Mouse (Mus musculus): ENCODE measurements around the gene Exoc3l2. TPM values are rescaled to one million over a fixed set of nuclear protein-coding genes. Genes with fewer than 3 reads are reported as not detected.
A peak's percentile ranks its signal among the peaks of the same experiment; 100 is the strongest.
"Not testable (repeated sequence)": the region's sequence is repeated elsewhere in the genome, so short reads cannot be mapped to it uniquely, and the experiment has no call there.

The Exoc3l2 gene
- polyA plus RNA-seq, 1 experiment, result not detected

- TF ChIP-seq CEBPB (IDR thresholded peaks at IDR 0.05; ENCODE audit: insufficient read depth, poor library complexity, severe bottlenecking) (no peak), POLR2A (IDR thresholded peaks at IDR 0.05; ENCODE audit: insufficient read length, low read depth) (peak; percentile 77), E2F4 (IDR thresholded peaks at IDR 0.05; ENCODE audit: insufficient read depth) (peak; percentile 70), POLR2AphosphoS2 (IDR thresholded peaks at IDR 0.05; ENCODE audit: insufficient read length, low read depth) (peak; percentile 79), USF1 (IDR thresholded peaks at IDR 0.05; ENCODE audit: low read depth) (peak; percentile 87)
- Histone ChIP-seq H3K79me2 (ENCODE audit: control insufficient read depth, insufficient read depth) (peaks cover 6% of the 10 kb centered on the region), H3K36me3 (ENCODE audit: control insufficient read depth, insufficient read depth) (no peaks in the 10 kb centered on the region), H3K4me2 (ENCODE audit: low read depth) (peak within 1 kb of the TSS; percentile 84), H3K27me3 (ENCODE audit: control insufficient read depth, insufficient read depth, insufficient read length) (no peaks in the 10 kb centered on the region), H3ac (ENCODE audit: control insufficient read depth, insufficient read length) (peak within 1 kb of the TSS; percentile 41), H3K4me3 (peak within 1 kb of the TSS; percentile 81)
These were observed 45.2 kb downstream of the Exoc3l2 start, which contains the start of the genes Bloc1s3 and Trappc6a for GRCm38 (mm10) chr7:19508150-19508923. Bloc1s3 (minus strand) TSS chr7:19508367. Trappc6a (plus strand) TSS chr7:19508395.

GRCm38 (mm10) chr7:19508924-19509568 is 45.9 kb downstream of the Exoc3l2 start:
- H3K36me3 ChIP-seq (ENCODE audit: control insufficient read depth, insufficient read depth), result no peaks in the 10 kb centered on the region
- no peak for TF ChIP-seq MYOD1 (IDR thresholded peaks at IDR 0.05; ENCODE audit: control insufficient read depth in 1 of 3, insufficient read length in 2 of 3, low read depth in 2 of 3)
- TF ChIP-seq TCF3 (IDR thresholded peaks at IDR 0.05; ENCODE audit: insufficient read length, low read depth), result no peak
- no peak for TF ChIP-seq REST (IDR thresholded peaks at IDR 0.05; ENCODE audit: insufficient read depth, insufficient read length)

GRCm38 (mm10) chr7:19509786-19510185 is 46.7 kb downstream of the Exoc3l2 start:
- H3K36me3 ChIP-seq (ENCODE audit: control insufficient read depth, insufficient read depth), result no peaks in the 10 kb centered on the region
- H3K4me3 ChIP-seq, result peak overlapping the region; percentile 81
- peaks cover 6% of the 10 kb centered on the region for H3K79me2 ChIP-seq (ENCODE audit: control insufficient read depth, insufficient read depth)
- peak overlapping the region; percentile 67 for H3K4me2 ChIP-seq (ENCODE audit: low read depth)
- no peak overlapping the region for H3ac ChIP-seq (ENCODE audit: control insufficient read depth, insufficient read length)
- no peaks in the 10 kb centered on the region for H3K27me3 ChIP-seq (ENCODE audit: control insufficient read depth, insufficient read depth, insufficient read length)
- no peak for TF ChIP-seq REST (IDR thresholded peaks at IDR 0.05; ENCODE audit: insufficient read depth, insufficient read length)
- TF ChIP-seq POLR2AphosphoS2 (IDR thresholded peaks at IDR 0.05; ENCODE audit: insufficient read length, low read depth), result no peak
- no peak for TF ChIP-seq CEBPB (IDR thresholded peaks at IDR 0.05; ENCODE audit: insufficient read depth, poor library complexity, severe bottlenecking)
- TF ChIP-seq USF1 (IDR thresholded peaks at IDR 0.05; ENCODE audit: low read depth), result no peak
- no peak for TF ChIP-seq MAX (IDR thresholded peaks at IDR 0.05; ENCODE audit: low read depth)
- TF ChIP-seq MYOD1 (IDR thresholded peaks at IDR 0.05; ENCODE audit: control insufficient read depth in 1 of 3, insufficient read length in 2 of 3, low read depth in 2 of 3), result no peak
- no peak for TF ChIP-seq TCF12 (IDR thresholded peaks at IDR 0.05; ENCODE audit: insufficient read depth, poor library complexity, severe bottlenecking)
- no peak for TF ChIP-seq TCF3 (IDR thresholded peaks at IDR 0.05; ENCODE audit: insufficient read length, low read depth)
- TF ChIP-seq E2F4 (IDR thresholded peaks at IDR 0.05; ENCODE audit: insufficient read depth), result no peak
- no peak for TF ChIP-seq POLR2A (IDR thresholded peaks at IDR 0.05; ENCODE audit: insufficient read length, low read depth)
- TF ChIP-seq SRF (IDR thresholded peaks at IDR 0.05; ENCODE audit: control insufficient read depth, insufficient read length, low read depth), result no peak
- TF ChIP-seq MYOG (IDR thresholded peaks at IDR 0.05; ENCODE audit: control insufficient read depth in 1 of 3, insufficient read depth in 1 of 3, insufficient read length in 2 of 3, low read depth in 2 of 3), result no peak

More at GRCm38 (mm10) chr7:19508924-19509568, 45.9 kb downstream of the Exoc3l2 start:
- no peaks in the 10 kb centered on the region for H3K27me3 ChIP-seq (ENCODE audit: control insufficient read depth, insufficient read depth, insufficient read length)
- H3ac ChIP-seq (ENCODE audit: control insufficient read depth, insufficient read length), result peak overlapping the region; percentile 31
- peak overlapping the region; percentile 81 for H3K4me3 ChIP-seq
- peaks cover 6% of the 10 kb centered on the region for H3K79me2 ChIP-seq (ENCODE audit: control insufficient read depth, insufficient read depth)
- peak overlapping the region; percentile 67 for H3K4me2 ChIP-seq (ENCODE audit: low read depth)

GRCm38 (mm10) chr7:19511934-19512333 is 48.8 kb downstream of the Exoc3l2 start:
- not testable (repeated sequence) for H3K36me3 ChIP-seq (ENCODE audit: control insufficient read depth, insufficient read depth); H3K4me2 ChIP-seq (ENCODE audit: low read depth); H3ac ChIP-seq (ENCODE audit: control insufficient read depth, insufficient read length); H3K79me2 ChIP-seq (ENCODE audit: control insufficient read depth, insufficient read depth); H3K27me3 ChIP-seq (ENCODE audit: control insufficient read depth, insufficient read depth, insufficient read length); H3K4me3 ChIP-seq

GRCm38 (mm10) chr7:19512353-19512752 is 49.2 kb downstream of the Exoc3l2 start:
- no peaks in the 10 kb centered on the region for H3K36me3 ChIP-seq (ENCODE audit: control insufficient read depth, insufficient read depth)
- H3K79me2 ChIP-seq (ENCODE audit: control insufficient read depth, insufficient read depth), result peaks cover 6% of the 10 kb centered on the region
- no peak for TF ChIP-seq POLR2A (IDR thresholded peaks at IDR 0.05; ENCODE audit: insufficient read length, low read depth)
- TF ChIP-seq E2F4 (IDR thresholded peaks at IDR 0.05; ENCODE audit: insufficient read depth), result no peak
- TF ChIP-seq MYOD1 (IDR thresholded peaks at IDR 0.05; ENCODE audit: control insufficient read depth in 1 of 3, insufficient read length in 2 of 3, low read depth in 2 of 3), result no peak
- no peak for TF ChIP-seq REST (IDR thresholded peaks at IDR 0.05; ENCODE audit: insufficient read depth, insufficient read length)
- TF ChIP-seq CEBPB (IDR thresholded peaks at IDR 0.05; ENCODE audit: insufficient read depth, poor library complexity, severe bottlenecking), result no peak
- no peak for TF ChIP-seq SRF (IDR thresholded peaks at IDR 0.05; ENCODE audit: control insufficient read depth, insufficient read length, low read depth)
- no peak for TF ChIP-seq POLR2AphosphoS2 (IDR thresholded peaks at IDR 0.05; ENCODE audit: insufficient read length, low read depth)
- no peak for TF ChIP-seq MAX (IDR thresholded peaks at IDR 0.05; ENCODE audit: low read depth)
- TF ChIP-seq TCF3 (IDR thresholded peaks at IDR 0.05; ENCODE audit: insufficient read length, low read depth), result no peak
- no peak for TF ChIP-seq MYOG (IDR thresholded peaks at IDR 0.05; ENCODE audit: control insufficient read depth in 1 of 3, insufficient read depth in 1 of 3, insufficient read length in 2 of 3, low read depth in 2 of 3)
- TF ChIP-seq TCF12 (IDR thresholded peaks at IDR 0.05; ENCODE audit: insufficient read depth, poor library complexity, severe bottlenecking), result no peak
- TF ChIP-seq USF1 (IDR thresholded peaks at IDR 0.05; ENCODE audit: low read depth), result no peak
- H3ac ChIP-seq (ENCODE audit: control insufficient read depth, insufficient read length), result no peak overlapping the region
- no peak overlapping the region for H3K4me2 ChIP-seq (ENCODE audit: low read depth)
- no peaks in the 10 kb centered on the region for H3K27me3 ChIP-seq (ENCODE audit: control insufficient read depth, insufficient read depth, insufficient read length)
- H3K4me3 ChIP-seq, result no peak overlapping the region

All from myocyte (in vitro differentiated cells).